In the genomic region with DNA sequence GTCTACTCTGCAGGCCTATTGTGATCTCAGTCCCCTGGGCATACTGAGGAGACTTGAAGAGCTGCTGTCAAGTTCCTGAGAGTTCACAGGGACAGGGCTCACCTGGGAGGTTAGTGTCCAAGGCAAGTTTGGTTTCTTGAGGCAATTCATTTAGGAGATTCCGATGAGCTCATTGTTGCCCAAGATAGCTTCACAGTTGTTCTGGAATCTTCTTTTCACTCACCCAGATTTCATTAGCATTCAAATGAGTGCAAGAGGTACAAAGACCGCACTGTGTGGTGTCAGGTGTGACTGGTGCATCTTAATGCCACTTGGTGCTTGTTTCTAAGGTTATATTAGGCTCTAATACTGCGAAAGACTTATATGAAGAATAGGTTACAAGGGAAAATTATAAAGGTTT, we compare ENCODE assay signal across 18 mouse cellular contexts.
"Had no signal": no experiment of that assay in that cellular context is flagged by ENCODE, and none has a peak within 500 bp of the region (broad histone marks: within the 10 kb centered on the region; RNA-seq: fewer than 3 reads in every experiment).

No protein-coding gene starts in this region.

- H3K27me3 ChIP-seq: lung, embryonic 15.5 days; megakaryocyte, embryonic 14.5 days; midbrain, embryonic 15.5 days; neural tube, embryonic 12.5 days; stomach, embryonic 15.5 days had no signal

- H3K9me3 ChIP-seq: lung, embryonic 15.5 days; megakaryocyte, embryonic 14.5 days; midbrain, embryonic 13.5 days; midbrain, embryonic 15.5 days; neural tube, embryonic 12.5 days; stomach, embryonic 15.5 days had no signal

- H3K9ac ChIP-seq: lung, embryonic 15.5 days; midbrain, embryonic 13.5 days; midbrain, embryonic 15.5 days; neural tube, embryonic 12.5 days; stomach, embryonic 15.5 days had no signal

- H3K4me2 ChIP-seq: lung, embryonic 15.5 days; midbrain, embryonic 11.5 days; midbrain, embryonic 13.5 days; midbrain, embryonic 15.5 days; neural tube, embryonic 12.5 days; stomach, embryonic 15.5 days had no signal

- H3K4me3 ChIP-seq: lung, embryonic 15.5 days; megakaryocyte, embryonic 14.5 days; midbrain, embryonic 13.5 days; midbrain, embryonic 15.5 days; neural tube, embryonic 12.5 days; stomach, embryonic 15.5 days had no signal

- DNase-seq: lung, adult 2 months; lung, postnatal 14 days; lung, postnatal 36 days; right cerebral cortex, adult 18-20 months; right cerebral cortex, postnatal 14 days; thymus, adult 2 months; thymus, postnatal 25 days; thymus, postnatal 4 days had no signal

- H3K27ac ChIP-seq: lung, embryonic 15.5 days; macrophage; midbrain, embryonic 13.5 days; midbrain, embryonic 15.5 days; neural tube, embryonic 12.5 days; stomach, embryonic 15.5 days; stomach, postnatal 0 days had no signal

- ATAC-seq: lung, postnatal 0 days; midbrain, embryonic 13.5 days; midbrain, embryonic 15.5 days had no signal

- H3K4me1 ChIP-seq: megakaryocyte, embryonic 14.5 days had no signal

- H3K36me3 ChIP-seq: lung, embryonic 15.5 days; midbrain, embryonic 15.5 days; stomach, embryonic 15.5 days had no signal
